Mouse (Mus musculus): ENCODE results near the gene Ccdc8. TPM values are rescaled to one million over a fixed set of nuclear protein-coding genes. Genes with fewer than 3 reads are reported as not detected.

Ccdc8 gene
- total and polyA plus RNA-seq, 3 experiments = 0.11 TPM; not detected in 2

DNA sequence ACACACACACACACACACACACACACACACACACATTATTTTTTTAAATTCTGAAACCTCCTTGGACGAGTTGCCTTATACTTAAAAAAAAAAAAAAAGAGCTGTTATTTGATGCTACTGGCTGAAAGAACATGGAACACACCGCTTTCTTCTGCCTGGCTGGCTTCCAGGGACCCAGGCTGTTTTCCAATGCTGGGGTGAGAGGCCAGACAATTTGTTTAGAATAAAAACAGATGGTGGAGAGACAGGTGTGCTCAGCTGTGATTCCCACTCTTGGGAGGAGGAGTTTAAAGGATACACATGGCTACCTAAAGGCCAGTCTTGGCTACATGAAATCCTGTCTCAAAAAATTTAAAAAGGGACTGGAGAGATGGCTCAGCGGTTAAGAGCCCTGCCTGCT is 4.1 kb upstream of the Ccdc8 start:
- H3K27ac ChIP-seq (ENCODE audit: control insufficient read depth, low read depth, low read length) = no peak overlapping the region
- H3K4me3 ChIP-seq (ENCODE audit: control insufficient read depth in 1 of 2, insufficient read depth in 1 of 2, low read depth in 2 of 2, low read length in 2 of 2) = no peak overlapping the region
- no peak for DNase-seq (ENCODE audit: low read depth, low spot score)
- H3K36me3 ChIP-seq (ENCODE audit: control insufficient read depth in 1 of 2, insufficient read depth in 2 of 2, low read length in 2 of 2) = peaks cover 0 to 11% of the 10 kb centered on the region in 2 experiments; a peak in 2 of 4 replicates
- H3K9me3 ChIP-seq (replicated peaks; ENCODE audit: insufficient read depth, low read length) = no peaks in the 10 kb centered on the region
- no peaks in the 10 kb centered on the region for H3K27me3 ChIP-seq (ENCODE audit: control insufficient read depth in 1 of 2, insufficient read depth in 2 of 2, low read length in 2 of 2)
- H3K79me2 ChIP-seq (ENCODE audit: control insufficient read depth, insufficient read depth, low read length, poor library complexity) = no peaks in the 10 kb centered on the region
- H3K9ac ChIP-seq (ENCODE audit: control insufficient read depth, low read depth, low read length, poor library complexity, severe bottlenecking) = no peak overlapping the region
- TF ChIP-seq MYC (IDR thresholded peaks at IDR 0.05; ENCODE audit: low read depth, low read length) (no peak), BHLHE40 (IDR thresholded peaks at IDR 0.05; ENCODE audit: borderline replicate concordance, low read depth, low read length) (no peak), MAX (IDR thresholded peaks at IDR 0.05; ENCODE audit: low read length) (no peak), E2F4 (IDR thresholded peaks at IDR 0.05; ENCODE audit: borderline replicate concordance, low read depth, low read length) (no peak), ELF1 (IDR thresholded peaks at IDR 0.05; ENCODE audit: low read depth, low read length) (no peak)
- peaks cover 4 to 9% of the 10 kb centered on the region in 2 experiments for H3K4me1 ChIP-seq (ENCODE audit: control insufficient read depth in 1 of 2, insufficient read depth in 2 of 2, low read length in 2 of 2)

DNA sequence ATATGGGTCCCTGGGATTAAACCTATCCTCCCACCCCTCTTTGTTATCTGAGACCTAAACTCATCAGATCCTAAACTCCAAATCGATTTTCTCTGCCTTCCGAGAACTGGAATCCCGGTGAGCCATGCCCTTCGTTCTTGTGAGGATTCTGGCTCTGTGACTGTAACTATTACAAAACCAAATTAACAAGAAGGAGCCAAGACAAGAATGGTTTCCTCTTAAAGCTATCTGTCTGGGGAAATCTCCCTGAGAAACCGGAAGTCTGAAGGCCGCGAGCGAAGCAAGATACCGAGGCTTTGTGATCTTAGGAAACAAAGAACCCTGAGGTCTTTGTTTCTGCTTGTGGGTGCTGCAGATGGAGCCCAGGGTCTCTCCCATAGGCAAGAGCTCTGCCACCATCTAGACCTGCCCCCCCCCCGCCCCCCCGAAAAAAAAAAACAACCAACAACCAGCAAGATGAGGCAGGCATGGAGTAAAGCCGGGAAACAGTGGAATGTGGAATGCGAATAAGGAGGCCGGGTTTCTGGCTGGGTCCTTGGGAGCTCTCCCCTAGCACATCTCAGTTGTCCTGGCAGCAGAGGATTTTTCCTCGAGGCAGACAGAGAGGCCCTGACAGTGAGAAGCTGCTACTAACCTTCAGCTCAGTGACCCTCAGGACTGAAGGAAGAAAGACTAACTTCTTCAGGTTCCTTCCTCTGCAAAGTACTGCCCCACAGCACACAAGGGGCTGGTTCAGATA is 2.3 kb upstream of the Ccdc8 start:
- H3K27ac ChIP-seq (ENCODE audit: control insufficient read depth, low read depth, low read length) = peak overlapping the region; percentile 53

More for the DNA sequence above, 2.3 kb upstream of the Ccdc8 start:
- Histone ChIP-seq H3K4me3 (ENCODE audit: control insufficient read depth in 1 of 2, insufficient read depth in 1 of 2, low read depth in 2 of 2, low read length in 2 of 2) (peak overlapping the region; percentile 17 to 28; a peak in 3 of 4 replicates), H3K9me3 (replicated peaks; ENCODE audit: insufficient read depth, low read length) (no peaks in the 10 kb centered on the region), H3K36me3 (ENCODE audit: control insufficient read depth in 1 of 2, insufficient read depth in 2 of 2, low read length in 2 of 2) (peaks cover 0 to 11% of the 10 kb centered on the region in 2 experiments; a peak in 2 of 4 replicates), H3K4me1 (ENCODE audit: control insufficient read depth in 1 of 2, insufficient read depth in 2 of 2, low read length in 2 of 2) (peaks cover 4 to 9% of the 10 kb centered on the region in 2 experiments), H3K79me2 (ENCODE audit: control insufficient read depth, insufficient read depth, low read length, poor library complexity) (no peaks in the 10 kb centered on the region), H3K9ac (ENCODE audit: control insufficient read depth, low read depth, low read length, poor library complexity, severe bottlenecking) (peak overlapping the region; percentile 51), H3K27me3 (ENCODE audit: control insufficient read depth in 1 of 2, insufficient read depth in 2 of 2, low read length in 2 of 2) (no peaks in the 10 kb centered on the region)
- peak; percentile 76 for DNase-seq (ENCODE audit: low read depth, low spot score)
- TF ChIP-seq MYB (IDR thresholded peaks at IDR 0.05; ENCODE audit: low read depth, low read length) (no peak), UBTF (IDR thresholded peaks at IDR 0.05; ENCODE audit: borderline replicate concordance, insufficient read depth, low read depth, low read length) (no peak), TBP (IDR thresholded peaks at IDR 0.05; ENCODE audit: low read depth, low read length) (0 out of 2 replicates have a peak, but pooled peaks have one; percentile 31), MXI1 (IDR thresholded peaks at IDR 0.05; ENCODE audit: low read depth, low read length) (no peak), ELF1 (IDR thresholded peaks at IDR 0.05; ENCODE audit: low read depth, low read length) (peak; percentile 86), CHD2 (IDR thresholded peaks at IDR 0.05; ENCODE audit: low read length) (no peak), GATA1 (IDR thresholded peaks at IDR 0.05; ENCODE audit: low read depth, low read length) (peak; percentile 83), ETS1 (IDR thresholded peaks at IDR 0.05; ENCODE audit: low read depth, low read length) (peak; percentile 23; the same call in 1 of the 2 replicates), RCOR1 (IDR thresholded peaks at IDR 0.05; ENCODE audit: low read depth, low read length) (0 out of 2 replicates have a peak, but pooled peaks have one; percentile 8), TCF12 (IDR thresholded peaks at IDR 0.05; ENCODE audit: low read depth, low read length) (peak; percentile 23; the same call in 1 of the 2 replicates), POLR2A (IDR thresholded peaks at IDR 0.05; ENCODE audit: control insufficient read depth in 1 of 2, insufficient read depth in 1 of 2, low read depth in 1 of 2, low read length in 2 of 2, poor library complexity in 1 of 2) (0 out of 4 replicates have a peak, but pooled peaks have one; percentile 22 to 24), MAFK (IDR thresholded peaks at IDR 0.05; ENCODE audit: borderline replicate concordance, low read depth, low read length) (no peak), EP300 (IDR thresholded peaks at IDR 0.05; ENCODE audit: low read depth in 1 of 2, low read length in 2 of 2) (peak in 1 of 2 experiments; percentile 42; a peak in 2 of 4 replicates), POLR2AphosphoS5 (IDR thresholded peaks at IDR 0.05; ENCODE audit: borderline replicate concordance, low read depth, low read length) (no peak), SIN3A (IDR thresholded peaks at IDR 0.05; ENCODE audit: low read length) (0 out of 2 replicates have a peak, but pooled peaks have one; percentile 30)
